Mouse (Mus musculus) naive thymus-derived CD4-positive, alpha-beta T cell, adult 2 months (primary cell): ENCODE measurements around the gene Btbd9.

Experiments used
- DNase-seq: peaks from one replicate; pipeline ENCODE4 v3.0.0-alpha.2; 2011; ENCODE audit warnings: low read depth

Btbd9 gene

DNA sequence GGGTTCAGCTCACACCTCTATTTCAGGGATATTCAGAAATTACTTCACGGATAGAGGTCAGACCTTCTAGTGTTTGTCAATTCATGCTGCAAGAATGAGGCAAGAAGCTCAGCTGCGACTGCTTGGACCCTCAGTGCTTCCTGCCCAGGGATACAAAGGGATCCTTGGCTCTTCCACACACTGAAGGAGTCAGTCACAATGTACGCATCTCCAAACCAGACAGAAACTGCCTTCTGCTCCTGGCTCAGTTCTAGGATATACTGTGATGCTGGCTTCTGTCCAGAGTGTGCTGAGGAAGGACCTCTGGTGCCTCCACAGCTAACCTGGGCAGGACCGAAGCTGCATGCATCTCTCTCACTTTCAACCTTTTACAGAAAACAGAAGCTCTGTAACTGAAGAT lies 187.5 kb downstream of the Btbd9 start:
- no peak for DNase-seq

DNA sequence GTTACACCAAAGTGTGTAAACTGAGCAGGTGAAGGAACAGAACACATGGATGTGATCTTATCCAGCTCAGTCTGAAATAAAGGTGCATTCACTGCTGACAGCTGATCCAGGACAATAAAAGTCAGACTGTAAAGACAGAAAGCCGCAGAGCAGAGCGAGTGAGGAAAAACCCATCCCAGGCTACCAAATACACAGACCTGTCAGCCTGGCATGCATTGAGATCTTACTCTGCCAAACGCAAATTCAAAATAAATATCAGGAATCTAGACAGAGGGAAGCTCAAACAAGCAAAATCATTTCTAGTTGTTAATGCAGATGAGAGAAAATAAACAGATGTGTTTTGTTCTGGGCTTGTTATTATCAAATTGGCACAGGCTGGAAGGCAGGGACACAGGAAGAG lies 187.9 kb downstream of the Btbd9 start:
- no peak for DNase-seq

DNA sequence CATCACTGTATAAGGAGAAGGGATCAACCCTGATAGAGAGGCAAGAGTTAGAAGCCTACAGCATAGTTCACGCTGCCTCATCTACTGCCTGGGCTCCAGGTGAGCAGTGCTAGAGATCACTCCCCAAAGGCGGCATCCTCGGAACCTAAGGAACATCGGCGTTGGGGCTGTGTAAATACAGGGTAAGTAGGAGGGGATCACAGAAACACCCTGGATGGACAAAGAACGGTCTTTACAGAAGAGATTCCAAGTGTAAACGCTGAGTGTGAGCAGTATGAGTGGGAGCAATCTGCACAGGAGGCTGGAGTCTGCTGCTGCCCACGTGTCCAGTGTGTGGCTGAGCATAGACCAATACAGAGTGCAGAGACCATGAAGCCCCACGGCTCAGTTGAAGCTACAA lies 190.0 kb downstream of the Btbd9 start:
- no peak for DNase-seq

DNA sequence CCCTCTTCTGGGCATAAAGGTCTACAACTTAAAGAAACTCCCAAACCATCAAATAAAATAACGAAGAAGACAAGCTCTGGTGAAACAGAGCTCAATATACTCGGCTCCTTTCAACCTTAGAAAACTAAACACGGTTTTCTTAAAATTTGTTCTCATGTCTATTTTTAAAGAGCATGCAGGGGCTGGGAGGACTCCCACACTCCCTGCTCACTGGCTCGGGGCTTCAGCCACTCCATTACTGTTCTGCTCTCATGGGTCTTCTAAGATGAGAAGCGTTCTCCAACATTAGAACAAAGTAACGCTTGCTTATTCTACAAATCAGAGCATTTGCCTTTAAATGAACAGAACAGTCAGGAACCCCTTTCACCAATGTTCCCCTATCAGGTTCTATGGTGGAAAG lies 192.6 kb downstream of the Btbd9 start:
- DNase-seq, result no peak

DNA sequence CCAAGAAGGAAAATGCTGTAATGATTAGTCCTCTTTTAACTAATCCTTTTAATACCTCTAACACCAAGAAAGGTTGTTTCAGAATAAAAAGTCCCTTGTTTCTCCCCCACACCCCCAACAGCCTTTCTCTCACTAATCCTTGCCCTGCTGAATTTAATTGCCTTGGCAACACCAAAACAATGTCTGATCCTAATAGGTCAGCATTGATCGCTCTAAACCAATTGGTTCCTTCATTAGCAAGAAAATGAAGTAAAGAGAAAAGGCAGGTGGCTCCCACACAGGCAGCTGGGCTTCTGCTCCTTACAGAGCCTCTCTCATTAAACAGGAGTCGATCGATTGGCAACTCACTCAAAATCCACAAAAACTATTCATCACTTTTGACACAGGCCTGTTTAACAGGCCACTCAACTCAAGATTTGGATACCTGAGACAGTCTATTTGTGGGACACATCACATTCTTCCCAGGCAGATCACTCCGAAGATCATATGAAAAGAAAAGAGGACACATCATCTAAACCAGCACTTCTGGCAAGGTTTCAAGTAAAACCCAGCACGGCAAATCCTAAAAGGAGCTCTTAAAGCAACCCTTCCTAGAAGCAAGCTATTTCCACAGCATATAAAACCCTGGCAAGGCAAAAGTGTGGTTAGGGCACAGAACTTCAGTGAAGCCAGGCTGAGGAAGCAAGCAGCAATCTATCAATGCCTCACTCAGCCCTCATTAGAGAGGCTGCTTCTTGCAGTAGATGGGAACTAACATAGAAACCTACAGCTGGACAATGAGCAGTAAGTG lies 197.9 kb downstream of the Btbd9 start:
- no peak for DNase-seq

DNA sequence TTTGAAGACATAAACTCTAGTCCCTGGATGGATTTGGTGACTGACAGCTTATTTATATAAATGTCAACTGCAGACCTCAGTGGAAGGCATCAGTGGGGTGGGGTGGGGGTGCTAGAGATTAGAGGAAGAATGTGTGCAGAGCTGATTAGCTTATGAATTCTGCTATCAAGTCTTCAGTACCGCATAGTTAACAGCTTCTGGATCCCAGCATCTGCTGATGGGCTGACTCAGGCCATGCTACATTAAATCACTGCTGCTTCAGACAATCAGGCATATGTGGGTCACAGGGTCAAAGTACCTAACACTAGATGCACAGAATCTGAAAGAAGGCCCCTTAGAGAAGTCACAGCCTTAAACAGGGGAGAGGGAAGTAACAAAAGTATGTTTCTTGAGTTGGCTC lies 198.5 kb downstream of the Btbd9 start:
- DNase-seq, result no peak

DNA sequence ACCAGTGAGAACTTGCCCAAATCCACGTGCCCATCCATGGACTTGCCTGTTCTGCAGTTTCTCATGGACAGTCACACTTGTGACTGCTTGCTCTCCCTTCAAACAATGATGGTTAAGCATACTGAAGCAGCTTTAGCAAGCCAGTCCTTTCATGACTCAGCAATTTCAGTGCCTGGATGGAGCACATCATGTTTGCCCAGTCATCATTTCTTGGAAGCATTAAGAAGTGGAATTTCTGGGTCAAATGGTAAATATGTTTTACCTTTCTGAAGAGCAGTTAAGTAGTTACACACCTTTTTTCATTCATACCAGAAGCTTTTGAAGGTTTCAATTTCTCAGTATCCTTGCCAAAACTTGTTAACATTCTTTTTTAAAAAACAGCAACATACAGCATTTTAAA lies 201.2 kb downstream of the Btbd9 start:
- DNase-seq, result no peak

DNA sequence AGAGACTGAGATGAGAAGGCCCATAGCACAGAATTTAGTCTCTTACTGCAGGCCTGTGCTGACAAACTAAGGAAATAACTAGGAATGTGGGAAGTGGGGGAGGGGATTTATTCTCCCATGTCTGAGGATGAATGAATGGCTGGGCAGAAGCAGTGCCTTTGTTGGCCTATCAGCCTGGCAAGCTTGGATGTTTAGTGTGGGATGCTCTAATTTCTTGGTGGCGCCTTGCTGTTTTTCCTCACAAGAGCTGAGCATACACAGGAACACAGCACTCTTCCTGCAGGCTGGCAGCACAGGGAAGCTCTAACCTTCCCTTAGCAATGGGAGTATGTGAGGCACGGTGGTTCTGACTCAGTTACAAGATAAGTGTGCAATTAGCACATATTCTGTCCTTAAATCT lies 207.7 kb downstream of the Btbd9 start:
- DNase-seq, result no peak

DNA sequence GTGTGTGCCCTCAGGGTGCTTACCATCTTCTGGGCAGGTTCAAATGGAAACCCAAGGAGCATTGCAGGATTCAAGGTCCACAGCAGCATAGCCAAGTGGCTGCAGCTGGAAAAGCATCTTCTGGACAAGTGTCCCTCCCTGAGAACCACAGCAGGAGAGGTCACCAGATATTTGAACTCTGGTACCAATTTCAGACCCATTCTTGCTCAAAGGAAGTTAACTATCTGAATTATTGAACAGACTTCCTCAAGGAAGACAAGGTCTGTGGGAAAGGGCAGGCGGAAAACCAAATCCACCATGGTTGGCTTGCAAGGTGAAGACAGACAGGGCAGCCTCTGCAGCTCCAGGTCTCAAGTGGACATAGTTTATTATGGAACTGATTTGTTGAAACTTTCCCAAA lies 211.6 kb downstream of the Btbd9 start:
- DNase-seq, result no peak

DNA sequence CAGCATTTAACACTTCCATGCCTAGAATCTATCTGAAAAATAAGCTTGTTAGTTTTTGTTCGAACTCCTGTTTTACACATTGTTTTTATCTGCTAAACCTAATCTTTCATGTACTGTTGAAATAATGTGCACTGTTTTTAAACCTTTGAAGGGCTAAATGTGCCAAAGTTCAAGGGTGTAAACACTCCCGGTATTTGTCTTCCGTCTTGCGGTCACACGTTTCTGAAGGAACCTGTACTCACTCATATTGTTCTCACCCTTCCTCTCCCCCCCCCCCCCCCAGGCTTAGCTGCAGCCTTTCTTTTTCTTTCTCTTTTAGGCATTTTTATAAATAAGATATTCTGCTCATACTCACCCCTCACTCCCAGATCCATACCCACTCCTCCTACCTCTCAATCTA lies 212.9 kb downstream of the Btbd9 start:
- peak; percentile 71 for DNase-seq

DNA sequence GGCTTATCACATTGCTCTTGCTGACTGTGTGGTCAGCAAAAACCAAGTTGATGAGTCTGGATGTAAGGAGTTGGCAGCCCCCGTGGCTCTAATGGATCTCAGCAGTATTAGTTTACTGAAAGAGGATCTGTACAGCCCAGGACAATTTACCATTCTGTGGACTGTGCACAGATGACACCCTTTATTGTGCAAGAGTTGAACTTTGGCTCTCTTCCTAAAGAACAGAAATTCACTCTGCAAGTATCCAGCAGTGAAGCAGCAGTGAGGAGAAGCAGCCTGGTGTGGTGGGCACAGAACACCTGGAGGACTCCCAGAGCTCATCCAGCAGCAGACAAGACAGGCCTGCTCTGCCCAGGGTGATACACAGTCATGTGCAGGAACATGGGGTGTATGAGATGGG lies 215.6 kb downstream of the Btbd9 start:
- DNase-seq, result no peak

DNA sequence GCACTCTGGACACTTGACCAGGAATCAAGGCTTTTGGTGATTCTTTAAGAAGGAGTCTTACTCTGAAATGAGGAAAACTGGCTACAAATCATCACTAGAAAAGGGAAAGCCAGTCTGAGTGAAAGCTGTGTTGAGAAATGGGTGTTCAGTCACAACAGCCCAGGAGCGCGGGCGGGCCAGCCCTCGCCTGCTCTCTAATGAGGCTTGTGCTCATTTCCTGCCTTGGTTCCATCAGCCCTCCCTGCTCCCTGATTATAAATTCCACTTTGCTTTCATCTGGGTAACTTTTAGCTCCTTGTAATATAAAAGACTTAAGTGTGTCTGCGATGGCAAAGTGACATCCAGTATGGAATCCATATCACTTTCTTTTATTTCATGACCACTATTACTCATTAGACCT lies 216.9 kb downstream of the Btbd9 start:
- no peak for DNase-seq

DNA sequence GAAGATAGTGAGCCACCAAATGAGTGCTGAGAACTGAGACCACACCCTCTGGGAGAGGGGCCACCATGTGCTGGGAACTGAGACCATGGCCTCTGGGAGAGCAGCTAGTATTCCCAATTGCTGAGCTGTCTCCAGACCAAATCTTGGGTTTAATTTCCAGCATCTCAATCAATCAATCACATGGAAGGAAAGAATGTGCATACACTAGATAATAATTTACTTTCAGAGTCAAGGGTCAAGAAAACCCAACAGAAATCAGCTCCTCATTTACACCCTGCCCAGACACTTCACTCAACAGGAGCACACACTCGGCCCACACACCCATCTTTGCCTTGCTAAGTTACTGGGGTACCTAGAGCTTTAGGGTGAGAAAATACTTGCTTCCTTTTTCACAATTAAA lies 220.9 kb downstream of the Btbd9 start:
- DNase-seq, result no peak

DNA sequence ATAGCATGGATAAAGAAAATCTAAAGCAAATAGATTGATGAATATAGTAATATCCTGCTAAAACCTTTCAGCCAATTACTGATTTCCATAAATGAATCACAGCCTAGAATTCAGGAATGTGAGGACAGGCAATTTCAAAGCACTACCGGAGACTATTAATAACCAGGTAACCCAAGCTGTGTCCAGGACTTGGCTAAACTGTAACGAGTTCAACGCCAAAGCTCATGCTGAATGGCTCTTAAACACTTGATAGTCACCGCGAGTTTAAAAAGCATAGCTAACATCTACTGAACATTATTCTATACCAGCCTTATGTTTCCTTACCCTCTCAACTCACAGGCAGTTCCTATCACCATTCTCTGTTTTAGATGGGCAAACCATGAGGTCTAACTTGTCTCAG lies 221.9 kb downstream of the Btbd9 start:
- DNase-seq, result no peak

DNA sequence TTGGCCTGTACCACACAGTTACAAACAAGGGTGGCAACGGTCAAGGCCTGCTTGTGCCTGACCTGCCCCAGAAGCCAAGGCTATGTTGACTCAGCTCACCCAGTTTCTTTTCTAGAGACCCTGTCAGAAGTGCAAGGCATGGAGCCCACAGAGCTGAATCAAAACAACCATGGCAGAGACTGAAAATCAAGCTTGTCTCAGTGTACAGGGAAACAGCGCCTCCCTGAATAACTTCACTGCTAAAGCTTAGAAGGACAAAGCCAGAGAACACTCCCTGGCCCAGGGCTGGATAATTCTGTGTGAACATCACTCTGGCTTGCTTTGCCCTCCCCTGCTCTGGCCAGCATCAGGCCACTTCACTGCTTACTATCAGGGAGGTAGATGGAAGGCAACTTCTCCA lies 228.3 kb downstream of the Btbd9 start:
- DNase-seq, result no peak

DNA sequence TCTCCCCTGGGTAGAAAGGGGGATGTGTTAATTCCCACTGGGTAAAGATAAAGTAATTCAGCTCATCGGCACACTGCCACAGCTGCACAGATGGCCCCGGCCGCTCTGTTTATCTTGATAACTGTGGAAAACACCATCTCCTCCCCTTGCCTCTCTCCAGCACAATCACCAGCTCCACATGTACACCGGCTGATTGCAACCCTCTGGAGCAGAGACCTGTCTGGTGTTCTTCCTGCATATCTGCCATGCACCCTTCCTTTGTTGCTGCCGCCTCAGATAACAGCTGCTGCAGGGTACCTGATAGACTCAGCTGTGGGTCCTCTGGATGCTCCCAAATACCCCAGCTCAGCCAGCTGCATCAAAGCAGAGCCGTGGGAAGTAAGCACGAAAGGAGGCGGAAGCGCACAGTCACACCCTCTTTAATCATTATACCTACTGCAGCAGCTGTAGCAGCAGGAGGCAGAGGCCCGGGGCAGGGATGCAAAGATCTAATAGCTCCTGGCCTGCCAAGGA lies 229.1 kb downstream of the Btbd9 start:
- DNase-seq, result no peak

DNA sequence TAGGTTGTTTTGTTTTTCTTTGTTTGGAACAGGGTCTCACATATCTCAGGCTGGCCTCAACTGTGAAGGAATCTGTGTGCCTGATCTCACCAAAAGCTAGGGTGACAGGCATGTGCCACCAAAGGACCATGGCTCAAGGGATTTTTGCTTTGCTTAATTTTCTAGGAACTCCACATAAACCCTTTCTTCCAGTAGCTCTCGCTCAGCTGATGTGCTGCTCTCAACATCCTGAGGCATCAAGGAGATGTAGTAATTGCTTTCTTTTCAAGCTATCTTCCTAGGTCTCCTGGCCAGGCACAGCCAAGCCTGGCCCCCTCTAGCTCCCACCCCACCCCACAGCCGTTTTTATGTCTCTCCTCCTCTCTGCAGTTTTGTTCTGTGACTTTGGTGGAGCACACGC lies 231.3 kb downstream of the Btbd9 start:
- DNase-seq, result no peak

DNA sequence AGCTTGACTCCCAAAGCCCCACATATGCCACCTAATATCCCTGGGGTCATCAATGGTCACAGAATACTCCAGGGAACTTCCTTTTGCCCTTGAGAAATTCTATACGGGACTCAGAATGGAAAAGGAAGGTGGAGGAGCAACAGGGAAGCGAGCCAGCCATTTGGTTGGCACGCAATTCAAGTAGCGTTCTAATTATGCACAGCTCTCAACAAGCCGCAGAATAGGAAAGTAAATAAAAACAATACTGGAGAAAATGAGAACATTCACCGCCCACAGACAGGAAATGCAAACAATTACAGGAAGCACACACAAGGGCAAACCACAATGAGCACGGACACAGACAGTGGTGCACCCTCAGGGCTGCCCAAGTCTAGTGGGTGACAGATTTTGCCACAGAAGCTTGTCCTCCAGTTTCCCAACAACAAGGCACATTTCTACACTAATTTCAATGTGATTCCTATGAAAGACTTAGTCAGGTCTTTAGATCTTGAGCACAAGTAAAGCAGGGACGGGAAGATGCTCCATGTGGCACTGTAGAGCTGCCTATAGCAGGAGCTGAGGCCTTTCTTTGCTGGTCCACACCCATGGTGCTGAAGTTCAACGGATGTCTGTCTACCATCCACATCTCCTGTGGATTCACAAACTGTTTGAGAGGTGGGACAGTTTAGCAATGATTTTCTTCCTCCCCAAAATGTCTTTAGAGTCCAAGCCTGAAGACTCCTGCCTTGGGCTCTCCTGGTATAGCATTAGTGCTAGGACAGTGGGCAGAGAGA lies 232.4 kb downstream of the Btbd9 start:
- DNase-seq, result no peak

DNA sequence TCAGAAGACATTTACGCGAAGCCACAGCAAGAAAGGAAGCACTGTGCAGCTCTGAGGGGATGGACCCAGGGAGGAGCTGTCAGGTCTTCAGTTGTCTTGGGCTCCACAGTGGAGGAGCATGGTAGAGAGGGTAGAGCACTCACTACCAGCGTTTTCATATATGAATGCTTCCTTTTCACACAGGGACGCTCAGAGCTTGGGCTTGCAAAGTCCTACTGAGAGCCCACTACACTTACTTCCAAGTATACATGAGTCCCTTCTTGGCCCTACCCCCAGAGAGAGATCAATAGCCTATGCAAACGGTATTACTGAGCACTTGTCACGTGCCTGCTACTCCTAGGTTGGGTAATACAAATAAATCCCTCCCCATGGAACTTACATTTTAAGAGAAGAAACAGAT lies 234.7 kb downstream of the Btbd9 start:
- DNase-seq, result no peak

DNA sequence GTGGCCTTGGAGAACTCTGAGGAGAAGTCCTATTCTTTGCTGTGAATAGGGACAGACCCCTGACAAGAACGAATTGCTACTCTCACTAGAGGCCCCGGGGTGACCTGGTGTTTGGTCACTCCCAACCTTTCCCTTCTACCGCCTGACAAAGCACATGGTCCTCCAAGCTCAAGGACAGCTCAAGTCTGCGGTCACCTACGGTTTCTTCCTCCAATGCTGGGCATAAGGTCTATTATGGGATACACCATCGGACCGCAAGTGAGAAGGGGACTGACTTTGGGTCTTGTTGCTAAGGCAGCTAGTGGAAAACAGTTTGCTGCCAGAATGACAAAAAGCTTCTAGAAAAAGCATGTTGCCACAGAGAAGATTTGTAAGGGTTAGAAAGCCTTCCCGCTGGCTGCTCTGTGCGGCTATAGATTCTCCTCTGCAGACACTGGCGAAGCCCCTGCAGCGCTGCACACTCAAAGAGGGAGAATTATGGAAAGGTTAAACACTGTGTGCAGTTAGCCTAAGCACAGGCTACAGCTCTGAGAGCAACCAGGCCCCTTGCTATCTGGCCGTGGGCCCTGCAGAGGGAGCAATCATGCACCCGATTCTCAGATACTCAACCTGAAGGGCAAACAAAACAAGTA lies 235.7 kb downstream of the Btbd9 start:
- no peak for DNase-seq

DNA sequence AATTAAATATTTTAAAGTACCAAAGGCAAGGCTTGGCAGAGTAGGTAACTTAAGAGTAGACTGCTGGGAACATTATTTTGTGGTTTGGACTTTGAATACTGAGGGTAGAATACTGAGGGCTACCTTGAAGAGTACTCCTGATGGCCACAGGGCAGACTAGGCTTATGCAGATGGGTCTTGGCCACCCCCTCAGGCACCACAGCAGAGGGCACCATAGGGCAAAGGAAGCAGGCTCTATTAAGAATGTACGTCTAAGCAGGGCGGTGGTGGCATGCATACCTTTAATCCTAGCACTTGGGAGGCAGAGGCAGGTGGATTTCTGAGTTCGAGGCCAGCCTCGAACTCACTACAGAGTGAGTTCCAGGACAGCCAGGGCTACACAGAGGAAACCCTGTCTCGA lies 237.0 kb downstream of the Btbd9 start:
- peak; percentile 32 for DNase-seq

DNA sequence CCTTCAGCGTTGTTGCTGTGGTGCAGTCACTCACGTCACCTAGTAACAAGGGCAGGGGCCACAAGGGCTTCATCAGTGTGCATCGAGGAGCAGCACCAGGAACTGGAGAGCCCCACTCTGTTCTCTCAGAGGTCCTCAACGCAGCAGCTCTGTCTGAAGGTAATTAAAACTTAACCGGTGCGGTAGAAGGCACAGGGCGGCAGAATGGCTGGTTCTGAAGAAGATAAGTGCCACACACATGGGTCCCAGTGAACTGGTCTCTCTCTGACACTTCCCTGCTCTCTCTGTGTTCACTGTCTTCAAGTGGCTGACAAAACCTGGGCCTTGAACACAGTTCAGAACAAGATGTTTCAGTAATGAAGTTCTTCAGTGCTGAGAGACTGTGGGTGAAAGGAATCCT lies 239.5 kb downstream of the Btbd9 start:
- DNase-seq, result peak; percentile 24

DNA sequence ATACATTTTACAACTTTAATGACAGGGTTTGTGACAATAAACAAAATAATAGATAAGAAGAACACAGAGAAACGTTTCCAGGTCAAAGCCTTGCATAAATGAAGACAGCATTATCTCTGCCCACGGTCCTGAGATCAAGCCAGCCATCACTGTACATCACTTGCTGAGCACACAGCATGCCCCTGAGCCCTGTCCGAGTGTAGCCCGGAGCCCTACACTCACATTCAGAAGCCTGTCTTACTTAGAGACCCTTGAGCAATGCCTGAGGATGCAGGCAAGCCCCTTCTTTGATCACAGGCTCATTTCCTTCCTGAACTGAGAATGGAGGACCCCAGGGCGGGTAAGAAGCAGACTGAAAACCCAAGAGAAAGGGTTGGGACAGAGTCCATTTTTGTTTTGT lies 240.0 kb downstream of the Btbd9 start:
- DNase-seq, result no peak
